Mouse (Mus musculus): ENCODE measurements at regions not wholly inside any gene's neighbourhood (a gene's known extent, or its start where the extent isn't known, plus 50 kb on each side); places are given as distances from the start of the nearest gene placed in this dataset.
A peak's percentile ranks its signal among the peaks of the same experiment; 100 is the strongest.
"Not testable (repeated sequence)": the region's sequence is repeated elsewhere in the genome, so short reads cannot be mapped to it uniquely, and the experiment has no call there.

DNA sequence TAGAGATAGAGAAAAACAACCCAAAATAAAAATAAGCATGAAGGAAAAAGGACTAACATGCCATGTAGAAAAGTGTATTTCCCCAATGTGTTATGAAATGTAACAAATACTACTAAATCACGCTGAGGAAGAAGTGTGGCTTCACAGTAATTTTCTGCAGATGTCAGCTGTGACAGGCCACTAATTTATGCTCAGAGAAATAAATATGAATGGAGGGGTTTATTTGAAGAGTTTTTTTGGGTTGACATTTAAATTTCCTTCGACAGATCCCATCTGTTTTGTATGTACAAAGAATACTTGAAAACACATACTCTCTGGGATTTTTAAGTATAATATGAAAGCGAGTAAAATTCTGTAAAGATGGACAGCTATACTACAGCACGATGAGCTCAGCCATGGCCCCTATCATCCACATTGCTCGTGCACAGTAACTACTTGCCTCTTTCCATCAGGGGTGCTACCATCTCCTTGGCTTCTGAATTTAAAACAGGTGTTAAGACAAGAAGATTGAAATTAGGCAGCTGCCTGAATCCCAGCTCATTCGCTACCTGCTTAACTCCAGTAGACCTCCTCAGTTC, 605.1 kb downstream of the Gm4340 start:
- DNase-seq (ENCODE audit: low read depth) = no peak

DNA sequence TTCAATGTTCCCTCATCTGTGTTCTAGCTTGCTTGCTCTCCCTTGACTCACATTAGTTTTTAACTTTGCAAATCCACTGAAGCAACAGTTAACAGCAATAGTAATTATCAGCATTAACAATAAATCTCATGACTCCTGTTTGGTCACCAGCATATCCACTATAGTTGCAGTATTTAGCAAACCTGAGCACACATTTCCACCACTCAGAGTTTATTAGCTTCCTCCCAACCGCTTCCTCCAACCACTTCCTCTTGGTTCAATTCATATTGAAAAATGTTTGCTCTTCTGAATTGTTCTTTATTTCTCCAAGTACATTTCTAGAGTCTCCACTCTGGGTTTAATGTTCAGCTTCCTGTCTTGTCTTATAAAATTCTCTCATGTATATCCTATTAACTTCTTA, 611.0 kb downstream of the Gm4340 start:
- DNase-seq (ENCODE audit: low read depth) = peak; percentile 53

DNA sequence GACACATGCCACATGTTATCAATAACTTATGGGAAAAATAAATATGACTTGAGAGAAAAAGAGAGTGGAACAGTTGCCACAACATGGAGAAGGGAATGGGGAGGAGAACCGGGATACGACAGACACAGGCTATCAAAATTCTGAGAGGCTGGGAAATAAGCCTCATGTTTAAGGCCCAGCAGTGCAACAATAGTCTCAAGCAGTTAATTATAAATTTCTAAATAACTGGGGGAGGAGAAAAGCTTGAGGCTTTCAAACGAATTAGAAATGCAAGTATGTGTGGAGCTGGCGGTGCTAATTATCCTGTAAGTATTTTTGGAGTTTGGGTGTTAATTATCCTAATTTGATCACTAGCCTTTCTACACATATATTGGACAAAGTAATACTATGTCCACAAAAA, 624.4 kb downstream of the Gm4340 start:
- DNase-seq (ENCODE audit: low read depth) = no peak

DNA sequence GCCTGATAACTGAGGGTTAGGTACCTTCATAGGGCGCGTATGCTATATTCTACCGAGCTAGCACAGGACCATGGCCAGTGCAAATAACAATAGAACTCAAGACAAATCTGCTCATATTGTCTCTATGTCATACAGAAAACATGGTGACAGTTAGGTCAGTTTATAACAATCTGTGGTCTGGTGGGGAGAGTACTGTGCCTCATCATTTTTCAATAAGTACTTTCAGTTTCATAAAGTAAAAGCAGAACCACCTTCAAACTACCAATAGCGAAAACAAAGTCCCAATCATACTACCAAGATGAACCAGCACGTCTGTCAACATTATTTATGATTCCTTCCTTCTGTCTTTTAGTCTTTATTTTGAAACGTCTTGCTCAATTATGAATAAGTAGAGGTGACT, 658.0 kb downstream of the Gm4340 start:
- DNase-seq (ENCODE audit: low read depth) = no peak

DNA sequence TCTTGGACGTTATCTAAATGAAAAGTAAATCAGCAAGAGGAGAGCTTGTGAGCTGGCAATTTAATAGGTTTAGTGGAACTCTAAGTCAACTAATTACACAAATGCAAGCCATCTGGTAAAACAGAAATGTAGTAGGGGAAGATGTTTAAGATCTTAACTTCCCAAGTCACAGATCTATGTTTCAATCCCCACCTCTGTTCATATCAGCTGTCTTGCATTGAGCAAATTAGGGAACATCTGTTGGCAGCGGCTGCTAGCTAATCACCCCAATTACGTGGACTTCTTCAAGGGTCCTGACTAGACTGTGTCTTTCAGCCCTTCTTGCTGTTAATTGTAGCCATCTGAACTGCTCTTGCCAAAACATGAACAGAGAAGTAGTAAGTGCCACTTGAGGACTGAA, 659.3 kb downstream of the Gm4340 start:
- DNase-seq (ENCODE audit: low read depth) = no peak

DNA sequence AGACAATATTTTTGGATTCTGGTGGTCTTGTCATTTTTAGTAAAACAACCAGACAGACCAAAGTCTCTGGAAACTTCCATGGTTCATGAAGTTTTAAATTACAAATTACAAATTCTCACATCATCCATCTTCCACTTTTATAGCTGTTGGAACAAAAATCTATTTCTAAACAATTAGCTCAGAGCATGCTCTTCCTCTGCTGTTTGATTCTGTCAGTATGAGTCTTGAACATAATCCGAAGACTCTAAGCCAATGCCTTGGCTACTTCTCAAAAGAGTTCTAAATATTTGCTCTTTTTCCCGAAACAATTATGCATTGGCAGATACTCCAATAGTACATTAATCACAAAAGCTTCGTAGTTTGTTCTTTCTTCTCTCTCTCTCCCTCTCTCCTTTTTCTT, 684.4 kb downstream of the Gm4340 start:
- no peak for DNase-seq (ENCODE audit: low read depth)

DNA sequence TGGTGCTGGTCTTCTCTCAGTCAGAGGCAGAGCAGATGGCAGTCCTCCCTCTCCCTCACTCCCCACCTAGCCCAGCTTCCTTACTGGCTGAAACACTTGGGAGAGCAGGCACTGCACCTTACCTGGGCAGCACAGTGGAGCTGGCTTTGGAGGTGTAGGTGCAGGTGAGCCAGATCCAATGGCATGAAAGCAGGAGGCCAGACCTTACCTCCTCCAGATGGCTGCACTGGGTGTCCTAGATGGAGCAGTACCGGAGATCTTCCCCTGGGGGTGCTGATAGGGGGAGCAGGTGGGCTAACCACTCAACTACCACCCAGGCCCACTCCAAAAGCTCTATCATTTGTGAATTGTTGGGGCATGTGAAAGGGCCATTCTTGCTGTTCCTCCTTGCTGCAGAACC, 660.0 kb downstream of the Tmtc2 start:
- DNase-seq (ENCODE audit: low read depth) = no peak

DNA sequence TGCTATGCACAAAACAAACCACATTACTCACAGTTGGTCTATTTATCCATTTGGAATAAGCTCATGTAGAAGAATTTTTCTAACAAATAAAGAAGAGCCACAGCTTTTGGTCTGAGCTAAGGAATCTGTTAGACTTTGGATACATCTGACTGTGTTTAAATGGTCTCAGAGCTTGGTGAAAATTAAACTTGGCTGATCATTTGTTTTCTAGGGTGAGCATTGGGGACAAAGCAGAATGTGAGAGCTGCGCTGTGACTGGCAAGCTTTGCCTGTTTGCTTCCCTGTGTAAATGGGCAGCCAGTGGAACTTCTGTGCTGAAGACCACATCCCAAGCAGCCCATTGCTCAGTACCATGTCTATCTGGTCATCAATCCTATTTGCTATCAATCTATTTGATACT, 658.7 kb downstream of the Tmtc2 start:
- DNase-seq (ENCODE audit: low read depth) = no peak

- no peak for DNase-seq (ENCODE audit: low read depth)
These were observed 637.6 kb downstream of the Tmtc2 start for GRCm38 (mm10) chr10:104936660-104937059.

DNA sequence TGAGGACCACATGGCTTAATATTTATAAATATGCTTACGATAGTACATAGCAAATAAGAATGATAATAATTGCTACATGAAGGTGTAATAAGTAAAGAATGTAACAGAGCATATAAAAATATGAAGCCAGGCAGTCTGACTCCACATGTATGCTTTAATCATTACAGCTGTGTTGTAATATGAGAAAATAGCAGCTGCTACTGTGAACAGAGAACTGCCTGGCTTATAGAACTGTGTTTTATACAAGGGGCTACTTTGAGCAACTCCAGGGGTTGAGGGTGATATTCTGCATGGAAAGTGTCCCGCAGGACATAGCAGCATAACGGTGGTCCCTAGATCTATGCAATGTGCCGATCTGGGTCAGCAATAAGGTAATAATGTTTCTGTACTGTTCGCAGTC, 627.9 kb downstream of the Tmtc2 start:
- no peak for DNase-seq (ENCODE audit: low read depth)

- not testable (repeated sequence) for DNase-seq (ENCODE audit: low read depth)
These were observed 625.4 kb downstream of the Tmtc2 start for GRCm38 (mm10) chr10:104948821-104949220.

DNA sequence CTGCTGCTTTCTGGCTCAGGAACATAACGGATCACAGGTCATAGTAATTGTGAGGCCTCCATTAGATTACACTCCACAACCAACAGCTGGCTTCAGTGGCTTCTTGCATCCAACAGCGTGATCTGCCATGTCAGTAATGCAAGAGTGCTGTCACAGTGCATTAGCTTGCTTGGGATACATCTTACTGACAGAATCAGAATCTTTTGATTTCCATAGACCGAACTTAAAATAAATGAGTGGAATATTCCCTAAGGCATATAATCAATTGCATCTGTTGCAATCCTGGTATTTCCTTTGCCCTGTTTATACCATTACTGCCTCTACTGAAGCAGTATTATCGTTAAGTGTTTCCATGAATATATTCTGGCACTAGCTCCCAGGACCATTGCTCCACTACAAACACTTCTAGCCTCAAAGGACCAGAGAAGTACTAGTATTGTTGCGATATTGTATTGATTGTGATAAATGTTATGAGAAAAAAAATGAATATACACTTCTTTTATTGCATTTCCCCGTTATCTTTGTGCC, 605.8 kb downstream of the Tmtc2 start:
- DNase-seq (ENCODE audit: low read depth) = no peak

Measured in 416B (cell line).